Mouse (Mus musculus) macrophage (primary cell): ENCODE data around the gene Gm3336. TPM values are rescaled to one million over a fixed set of nuclear protein-coding genes. Genes with fewer than 3 reads are reported as not detected.
A peak's percentile ranks its signal among the peaks of the same experiment; 100 is the strongest.

Source experiments
- H3K27ac ChIP-seq: fragments of 350-480 bp; formaldehyde crosslinking; 2 replicates; pipeline ENCODE4 v1.9.0; 2021
- H3K36me3 ChIP-seq: fragments of 350-480 bp; formaldehyde crosslinking; 2 replicates; pipeline ENCODE4 v1.9.0; 2021; ENCODE audit errors: inconsistent target
- H3K4me3 ChIP-seq: fragments of 350-480 bp; formaldehyde crosslinking; 2 replicates; pipeline ENCODE4 v1.9.0; 2021; ENCODE audit errors: inconsistent target
- H3K79me2 ChIP-seq: fragments of 350-480 bp; formaldehyde crosslinking; 2 replicates; pipeline ENCODE4 v1.9.0; 2021; ENCODE audit errors: inconsistent target
- WGBS: methylation state at CpG from one replicate; pipeline ENCODE4 v1.1.7; 2026; ENCODE audit warnings: inconsistent platforms; ENCODE audit not compliant: missing documents; 5-methylcytosine and 5-hydroxymethylcytosine counted together
- polyA plus RNA-seq: library from polyadenylated mRNA; stranded (reverse); fragments of 250-400 nt; gene quantifications from 3 replicates; pipeline ENCODE4 v1.2.4, GENCODE M21; 2018; ENCODE audit warnings: inconsistent platforms

Gene Gm3336
- polyA plus RNA-seq, 1 experiment from 2014 or later: not detected

GRCm38 (mm10) chr8:70719796-70720270 lies 1.5 kb downstream of the Gm3336 start:
- 22% methylated on average over 9 of the region's 9 CpGs for WGBS
- Histone ChIP-seq H3K79me2 (no peaks in the 10 kb centered on the region), H3K27ac (peak overlapping the region; percentile 51), H3K4me3 (no peak overlapping the region), H3K36me3 (no peaks in the 10 kb centered on the region)

DNA sequence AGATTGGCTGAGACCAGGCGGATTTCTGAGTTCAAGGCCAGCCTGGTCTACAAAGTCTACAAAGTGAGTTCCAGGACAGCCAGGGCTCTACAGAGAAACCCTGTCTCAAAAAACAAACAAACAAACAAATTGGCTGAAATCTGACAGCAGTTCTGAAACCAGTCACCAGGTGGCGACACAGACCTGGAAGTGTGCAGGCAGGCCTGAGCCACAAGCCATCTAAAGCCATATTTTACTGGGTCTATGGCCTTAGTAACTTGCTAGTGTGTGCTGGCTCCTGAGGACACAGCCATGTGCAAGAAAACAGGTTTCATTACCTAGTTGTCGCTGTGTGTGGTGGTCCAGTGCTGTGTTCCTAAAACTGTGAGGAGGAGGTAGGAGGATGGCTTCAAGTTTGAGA lies 2.4 kb downstream of the Gm3336 start:
- no peak overlapping the region for H3K4me3 ChIP-seq
- WGBS: 0% methylated on average over 3 of the region's 3 CpGs
- no peak overlapping the region for H3K27ac ChIP-seq
- no peaks in the 10 kb centered on the region for H3K36me3 ChIP-seq
- H3K79me2 ChIP-seq: no peaks in the 10 kb centered on the region

- no peaks in the 10 kb centered on the region for H3K79me2 ChIP-seq
Observed at GRCm38 (mm10) chr8:70721601-70722000, 3.3 kb downstream of the Gm3336 start.

GRCm38 (mm10) chr8:70723486-70724210 lies 5.3 kb downstream of the Gm3336 start, which contains the start of gene Pde4c:
Gene Pde4c, plus strand, starts transcription at chr8:70723720.
- 92% methylated on average over 6 of the region's 7 CpGs for WGBS
- Histone ChIP-seq H3K36me3 (no peaks in the 10 kb centered on the region), H3K4me3 (no peak within 1 kb of the TSS), H3K27ac (no peak within 1 kb of the TSS), H3K79me2 (no peaks in the 10 kb centered on the region)

More at GRCm38 (mm10) chr8:70721601-70722000, 3.3 kb downstream of the Gm3336 start:
- no peak overlapping the region for H3K4me3 ChIP-seq
- H3K36me3 ChIP-seq: no peaks in the 10 kb centered on the region
- H3K27ac ChIP-seq: no peak overlapping the region
- WGBS: 97% methylated on average over 8 of the region's 8 CpGs

- WGBS: 92% methylated on average over 11 of the region's 12 CpGs
- no peak overlapping the region for H3K27ac ChIP-seq
Observed at GRCm38 (mm10) chr8:70724216-70724615, 5.9 kb downstream of the Gm3336 start.

GRCm38 (mm10) chr8:70725792-70726447 lies 7.6 kb downstream of the Gm3336 start:
- WGBS: 50% methylated on average over 14 of the region's 14 CpGs
- Histone ChIP-seq H3K79me2 (no peaks in the 10 kb centered on the region), H3K4me3 (no peak overlapping the region), H3K36me3 (no peaks in the 10 kb centered on the region), H3K27ac (no peak overlapping the region)

More at GRCm38 (mm10) chr8:70724216-70724615, 5.9 kb downstream of the Gm3336 start:
- Histone ChIP-seq H3K4me3 (no peak overlapping the region), H3K79me2 (no peaks in the 10 kb centered on the region), H3K36me3 (no peaks in the 10 kb centered on the region)

GRCm38 (mm10) chr8:70726721-70727120 lies 8.4 kb downstream of the Gm3336 start:
- WGBS: 36% methylated on average over 11 of the region's 11 CpGs
- Histone ChIP-seq H3K4me3 (no peak overlapping the region), H3K36me3 (no peaks in the 10 kb centered on the region), H3K27ac (no peak overlapping the region), H3K79me2 (no peaks in the 10 kb centered on the region)

GRCm38 (mm10) chr8:70729808-70730475 lies 11.6 kb downstream of the Gm3336 start:
- Histone ChIP-seq H3K79me2 (no peaks in the 10 kb centered on the region), H3K36me3 (no peaks in the 10 kb centered on the region), H3K4me3 (no peak overlapping the region), H3K27ac (no peak overlapping the region)
- WGBS: 4% methylated on average over 31 of the region's 34 CpGs

DNA sequence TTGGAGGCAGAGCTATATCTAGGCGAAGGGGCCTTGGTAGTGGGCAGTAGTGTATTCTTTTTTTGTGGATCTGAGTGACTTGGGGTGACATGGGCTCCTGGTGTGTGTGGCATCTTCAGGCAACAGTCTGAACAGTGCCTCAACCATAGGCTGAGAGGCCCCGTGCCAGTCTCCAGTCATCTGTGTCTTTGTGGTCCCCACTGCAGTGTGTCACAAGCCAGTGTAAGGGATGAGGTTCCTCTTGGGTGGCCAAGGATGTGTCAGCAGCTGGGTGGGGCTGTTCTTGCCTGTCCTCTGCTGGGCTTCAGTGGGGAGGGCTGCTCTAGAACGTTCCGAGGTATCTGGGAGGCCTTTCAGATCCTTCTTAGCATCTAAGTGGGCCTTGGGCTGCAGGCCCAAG lies 12.6 kb downstream of the Gm3336 start:
- WGBS: 68% methylated on average over 4 of the region's 4 CpGs
- H3K79me2 ChIP-seq: no peaks in the 10 kb centered on the region
- no peaks in the 10 kb centered on the region for H3K36me3 ChIP-seq
- H3K27ac ChIP-seq: no peak overlapping the region
- no peak overlapping the region for H3K4me3 ChIP-seq

DNA sequence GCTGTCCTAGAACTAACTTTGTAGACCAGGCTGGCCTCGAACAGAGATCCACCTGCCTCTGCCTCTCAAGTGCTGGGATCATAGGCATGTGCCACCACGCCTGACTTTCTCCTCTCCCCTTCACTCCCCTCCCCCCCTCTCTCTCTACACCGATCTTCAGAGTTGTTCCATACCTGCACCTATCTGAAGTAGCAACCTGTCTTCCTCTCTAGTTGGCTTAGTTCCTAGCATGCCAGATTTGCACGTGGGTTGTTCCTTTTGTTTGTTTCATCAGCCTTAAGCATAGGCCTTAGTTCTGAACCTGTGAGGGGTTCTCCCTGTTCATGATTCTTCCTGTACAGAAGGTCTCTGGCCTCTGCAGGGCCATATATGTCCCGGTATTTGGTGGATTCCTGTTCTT lies 19.4 kb downstream of the Gm3336 start:
- WGBS: 73% methylated on average over 5 of the region's 5 CpGs
- H3K27ac ChIP-seq: no peak overlapping the region
- no peaks in the 10 kb centered on the region for H3K36me3 ChIP-seq
- H3K79me2 ChIP-seq: no peaks in the 10 kb centered on the region
- no peak overlapping the region for H3K4me3 ChIP-seq

- no peak overlapping the region for H3K27ac ChIP-seq
- no peak overlapping the region for H3K4me3 ChIP-seq
- no peaks in the 10 kb centered on the region for H3K79me2 ChIP-seq
- WGBS: 47% methylated on average over 3 of the region's 3 CpGs
- no peaks in the 10 kb centered on the region for H3K36me3 ChIP-seq
Observed at GRCm38 (mm10) chr8:70738211-70738610, 19.9 kb downstream of the Gm3336 start.

- Histone ChIP-seq H3K27ac (no peak overlapping the region), H3K4me3 (no peak overlapping the region), H3K36me3 (no peaks in the 10 kb centered on the region), H3K79me2 (no peaks in the 10 kb centered on the region)
- 79% methylated on average over 4 of the region's 5 CpGs for WGBS
Observed at GRCm38 (mm10) chr8:70741661-70742060, 23.3 kb downstream of the Gm3336 start.

GRCm38 (mm10) chr8:70742176-70742575 lies 23.8 kb downstream of the Gm3336 start:
- no peak overlapping the region for H3K4me3 ChIP-seq
- no peaks in the 10 kb centered on the region for H3K79me2 ChIP-seq
- 78% methylated on average over 11 of the region's 11 CpGs for WGBS
- H3K36me3 ChIP-seq: no peaks in the 10 kb centered on the region
- no peak overlapping the region for H3K27ac ChIP-seq

- 9% methylated on average over 34 of the region's 38 CpGs for WGBS
- H3K27ac ChIP-seq: no peak overlapping the region
- H3K79me2 ChIP-seq: no peaks in the 10 kb centered on the region
- no peak overlapping the region for H3K4me3 ChIP-seq
- no peaks in the 10 kb centered on the region for H3K36me3 ChIP-seq
Observed at GRCm38 (mm10) chr8:70742981-70743655, 24.8 kb downstream of the Gm3336 start.
